In genomic region chr6:48452151-48452550, GRCm38 (mm10) we compare ENCODE assay signal across 22 mouse cellular contexts. TPM values are rescaled to one million over a fixed set of nuclear protein-coding genes. Genes with fewer than 3 reads are reported as not detected.
"Had no signal": no experiment of that assay in that cellular context is flagged by ENCODE, and none has a peak within 500 bp of the region (broad histone marks: within the 10 kb centered on the region; RNA-seq: fewer than 3 reads in every experiment).

No protein-coding gene starts in this region.

- H3K4me3 ChIP-seq: heart, embryonic 10.5 days; heart, embryonic 12.5 days; heart, embryonic 13.5 days; heart, embryonic 15.5 days; hindbrain, embryonic 10.5 days; hindbrain, embryonic 12.5 days; hindbrain, embryonic 13.5 days; hindbrain, embryonic 15.5 days; intestine, embryonic 15.5 days; kidney, embryonic 15.5 days; layer of hippocampus, adult 2 months had no signal

- DNase-seq: heart, postnatal 10 days; heart, postnatal 14 days; heart, postnatal 36 days; heart, postnatal 4 days; kidney, adult 11 months; layer of hippocampus, adult 9-11 months; layer of hippocampus, postnatal 36 days had no signal

- H3K9ac ChIP-seq: heart, embryonic 12.5 days; heart, embryonic 13.5 days; heart, embryonic 15.5 days; hindbrain, embryonic 12.5 days; hindbrain, embryonic 13.5 days; hindbrain, embryonic 14.5 days; hindbrain, embryonic 15.5 days; intestine, embryonic 15.5 days; kidney, embryonic 15.5 days had no signal

- H3K27me3 ChIP-seq: heart, embryonic 12.5 days; heart, embryonic 13.5 days; heart, embryonic 15.5 days; hindbrain, embryonic 12.5 days; hindbrain, embryonic 13.5 days; hindbrain, embryonic 15.5 days; intestine, embryonic 15.5 days; kidney, embryonic 15.5 days had no signal

- H3K27ac ChIP-seq: heart, embryonic 10.5 days; heart, embryonic 13.5 days; heart, embryonic 15.5 days; hindbrain, embryonic 10.5 days; hindbrain, embryonic 12.5 days; hindbrain, embryonic 13.5 days; hindbrain, embryonic 14.5 days; hindbrain, embryonic 15.5 days; hindbrain, postnatal 0 days; intestine, embryonic 15.5 days; kidney, embryonic 15.5 days; kidney, postnatal 0 days; layer of hippocampus, adult 2 months had no signal

- H3K4me1 ChIP-seq: hindbrain, embryonic 12.5 days; hindbrain, embryonic 13.5 days; hindbrain, embryonic 15.5 days; intestine, embryonic 15.5 days had no signal

- H3K36me3 ChIP-seq: heart, embryonic 10.5 days; heart, embryonic 12.5 days; heart, embryonic 13.5 days; heart, embryonic 15.5 days; hindbrain, embryonic 10.5 days; hindbrain, embryonic 12.5 days; hindbrain, embryonic 13.5 days; hindbrain, embryonic 15.5 days; intestine, embryonic 15.5 days; kidney, embryonic 15.5 days had no signal

RNA-seq across cellular contexts. Expression of gene Sspo, which starts 4.1 kb away (rescaled TPM):
- total RNA-seq: hematopoietic stem cell, adult 5-6 weeks had no signal
